Mouse (Mus musculus) 416B (cell line): ENCODE measurements at regions not wholly inside any gene's neighbourhood (a gene's known extent, or its start where the extent isn't known, plus 50 kb on each side); places are given as distances from the start of the nearest gene placed in this dataset.

Experiments used
- DNase-seq: peaks from one replicate; pipeline ENCODE4 v3.0.0; 2011; ENCODE audit warnings: low read depth

GRCm38 (mm10) chr10:102705848-102706247, 193.8 kb downstream of the Rassf9 start:
- no peak for DNase-seq

- no peak for DNase-seq
These were observed 182.8 kb downstream of the Rassf9 start for GRCm38 (mm10) chr10:102694810-102695209.

GRCm38 (mm10) chr10:102689966-102690365, 177.9 kb downstream of the Rassf9 start:
- DNase-seq = no peak

DNA sequence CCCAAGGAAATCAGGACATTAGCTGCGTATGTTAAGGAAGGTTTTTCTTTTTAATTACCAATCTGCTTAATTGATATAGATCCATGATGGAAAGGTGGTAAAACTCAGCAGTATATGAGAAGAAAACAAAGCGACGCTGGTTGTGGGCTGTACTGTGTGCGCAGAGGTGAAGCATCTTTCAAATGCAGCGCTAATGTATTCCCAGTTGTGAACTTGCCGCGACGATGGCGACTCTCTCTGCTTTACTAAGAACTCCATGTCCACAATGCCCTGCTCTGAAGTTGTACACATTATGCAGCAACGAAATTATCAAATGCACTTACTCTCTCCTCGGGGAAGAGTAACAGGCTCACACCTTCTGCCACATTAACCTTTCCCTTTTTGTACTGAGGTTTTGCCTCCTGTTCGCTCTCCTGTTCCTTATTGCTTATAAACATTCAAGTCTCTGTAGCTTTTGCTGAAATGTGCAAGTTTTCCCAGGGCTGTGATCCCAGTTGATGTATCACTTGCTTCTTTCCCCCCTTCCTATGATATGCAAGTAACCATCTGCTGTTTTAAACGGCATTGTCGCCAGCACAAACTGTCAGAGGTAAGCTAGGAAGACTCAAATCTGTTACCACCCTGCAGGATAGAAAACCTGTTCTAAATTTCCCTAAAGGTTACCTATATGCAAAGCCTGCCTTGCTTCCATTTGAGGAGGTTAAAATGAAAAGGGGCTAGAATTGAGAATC, 174.8 kb downstream of the Rassf9 start:
- DNase-seq = no peak

GRCm38 (mm10) chr10:102685833-102686434, 173.9 kb downstream of the Rassf9 start:
- no peak for DNase-seq

- no peak for DNase-seq
These were observed 155.3 kb downstream of the Rassf9 start for GRCm38 (mm10) chr10:102667359-102667758.

DNA sequence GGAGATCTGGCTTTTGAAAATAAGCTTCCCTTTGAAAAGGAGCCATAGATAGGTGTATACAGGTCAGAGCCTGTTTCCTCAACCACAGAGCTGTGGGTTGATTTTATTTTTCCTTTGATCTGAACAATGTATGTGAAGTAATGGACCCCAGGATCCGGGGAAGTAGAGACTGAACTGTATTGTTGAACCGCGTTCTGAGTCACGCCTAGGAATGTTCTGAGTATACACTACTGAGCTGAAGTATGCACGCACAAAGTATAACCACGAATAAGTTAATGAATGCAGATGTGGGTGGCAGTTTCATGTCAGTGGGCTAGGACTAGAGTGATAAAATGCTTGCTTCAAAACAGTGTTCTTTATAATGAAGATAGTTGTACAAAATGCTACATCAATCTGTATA, 147.7 kb downstream of the Rassf9 start:
- no peak for DNase-seq

DNA sequence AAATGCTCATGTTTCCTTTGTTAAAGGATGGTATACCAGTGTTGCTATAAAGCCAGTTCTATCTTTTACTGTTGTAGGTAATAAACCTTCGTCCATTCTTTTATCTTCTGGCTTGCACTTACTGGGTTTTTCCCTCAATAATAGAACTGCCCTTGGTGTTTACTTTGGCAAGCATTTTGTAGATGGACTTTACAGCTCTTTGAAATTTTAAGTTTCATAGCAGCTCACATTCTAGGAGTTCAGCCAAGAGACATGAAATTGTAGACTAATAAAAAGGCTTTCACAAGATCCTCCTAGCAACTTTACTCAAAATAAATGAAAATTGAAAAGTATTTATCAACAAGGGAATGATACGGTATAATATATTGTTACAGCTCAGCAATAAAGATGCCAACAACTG, 124.5 kb downstream of the Rassf9 start:
- no peak for DNase-seq

GRCm38 (mm10) chr10:102633438-102633837, 121.4 kb downstream of the Rassf9 start:
- no peak for DNase-seq

- DNase-seq = no peak
These were observed 116.6 kb downstream of the Rassf9 start for GRCm38 (mm10) chr10:102628609-102629008.

DNA sequence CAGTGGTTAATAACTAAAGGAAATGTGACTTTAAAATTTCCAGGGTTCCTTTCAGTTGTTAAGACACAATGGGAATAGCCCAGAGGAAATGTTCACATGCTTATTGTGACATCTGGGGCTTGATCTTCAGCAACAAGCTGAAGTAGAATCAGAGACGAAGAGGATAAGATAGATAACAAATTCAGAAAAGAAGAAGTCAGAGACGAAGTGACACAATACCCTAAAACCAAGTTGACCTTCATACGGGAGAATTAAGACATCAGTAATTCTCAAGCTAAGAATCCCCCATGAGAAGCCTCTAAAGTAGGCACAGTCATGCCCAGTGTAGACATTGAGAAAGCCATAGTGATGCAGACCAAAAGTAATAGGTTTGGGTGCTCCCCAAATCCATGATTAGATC, 111.9 kb downstream of the Rassf9 start:
- no peak for DNase-seq

- no peak for DNase-seq
These were observed 110.6 kb downstream of the Rassf9 start for GRCm38 (mm10) chr10:102622583-102623008.

DNA sequence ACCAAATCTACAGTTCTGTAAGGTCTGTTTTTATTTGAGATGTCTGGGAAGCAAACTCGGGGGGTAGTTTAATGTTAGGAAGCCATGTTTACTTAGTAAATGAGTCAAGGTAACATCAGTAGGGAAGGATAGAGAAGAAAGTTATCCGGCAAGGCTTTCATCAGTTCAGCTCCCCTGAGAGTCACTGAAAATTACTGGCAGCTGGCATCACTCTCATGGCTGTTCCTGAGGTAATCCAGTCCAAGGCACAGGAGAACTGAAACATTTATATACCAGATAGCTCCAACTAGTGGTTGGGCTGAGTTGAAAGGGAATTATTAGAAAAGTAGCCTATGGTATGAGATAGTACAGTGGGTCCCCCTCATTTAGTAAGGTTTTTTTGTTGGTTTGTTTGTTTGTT, 106.7 kb downstream of the Rassf9 start:
- no peak for DNase-seq

GRCm38 (mm10) chr10:102615962-102616595, 104.1 kb downstream of the Rassf9 start:
- no peak for DNase-seq
